Mouse (Mus musculus): ENCODE measurements at regions not wholly inside any gene's neighbourhood (a gene's known extent, or its start where the extent isn't known, plus 50 kb on each side); places are given as distances from the start of the nearest gene placed in this dataset.
A peak's percentile ranks its signal among the peaks of the same experiment; 100 is the strongest.
"Not testable (repeated sequence)": the region's sequence is repeated elsewhere in the genome, so short reads cannot be mapped to it uniquely, and the experiment has no call there.

- no peak for DNase-seq (ENCODE audit: low spot score)
Measured at GRCm38 (mm10) chr10:96253671-96254070, 117.3 kb downstream of the Gm5426 start.

- DNase-seq (ENCODE audit: low spot score): no peak
Measured at GRCm38 (mm10) chr10:96254250-96254862, 118.0 kb downstream of the Gm5426 start.

GRCm38 (mm10) chr10:96257935-96258334 is 121.5 kb downstream of the Gm5426 start:
- no peak for DNase-seq (ENCODE audit: low spot score)

GRCm38 (mm10) chr10:96259242-96259641 is 122.8 kb downstream of the Gm5426 start:
- no peak for DNase-seq (ENCODE audit: low spot score)

GRCm38 (mm10) chr10:96259648-96260047 is 123.2 kb downstream of the Gm5426 start:
- no peak for DNase-seq (ENCODE audit: low spot score)

GRCm38 (mm10) chr10:96263544-96263943 is 127.1 kb downstream of the Gm5426 start:
- DNase-seq (ENCODE audit: low spot score): peak; percentile 7

- DNase-seq (ENCODE audit: low spot score): peak; percentile 28
Measured at GRCm38 (mm10) chr10:96264433-96264832, 128.0 kb downstream of the Gm5426 start.

- DNase-seq (ENCODE audit: low spot score): peak; percentile 38
Measured at GRCm38 (mm10) chr10:96264866-96265265, 128.5 kb downstream of the Gm5426 start.

GRCm38 (mm10) chr10:96266100-96266735 is 129.8 kb downstream of the Gm5426 start:
- DNase-seq (ENCODE audit: low spot score): no peak

- DNase-seq (ENCODE audit: low spot score): no peak
Measured at GRCm38 (mm10) chr10:96267603-96268002, 131.2 kb downstream of the Gm5426 start.

GRCm38 (mm10) chr10:96273607-96274365 is 137.4 kb downstream of the Gm5426 start:
- DNase-seq (ENCODE audit: low spot score): no peak

GRCm38 (mm10) chr10:96280149-96280548 is 143.7 kb downstream of the Gm5426 start:
- DNase-seq (ENCODE audit: low spot score): no peak

GRCm38 (mm10) chr10:96285407-96286093 is 149.1 kb downstream of the Gm5426 start:
- no peak for DNase-seq (ENCODE audit: low spot score)

- no peak for DNase-seq (ENCODE audit: low spot score)
Measured at GRCm38 (mm10) chr10:96286094-96286485, 149.7 kb downstream of the Gm5426 start.

- not testable (repeated sequence) for DNase-seq (ENCODE audit: low spot score)
Measured at GRCm38 (mm10) chr10:96289005-96289404, 152.6 kb downstream of the Gm5426 start.

- DNase-seq (ENCODE audit: low spot score): peak; percentile 15
Measured at GRCm38 (mm10) chr10:96293622-96294021, 157.2 kb downstream of the Gm5426 start.

- peak; percentile 29 for DNase-seq (ENCODE audit: low spot score)
Measured at GRCm38 (mm10) chr10:96294666-96295065, 158.3 kb downstream of the Gm5426 start.

GRCm38 (mm10) chr10:96297658-96298057 is 161.3 kb downstream of the Gm5426 start:
- no peak for DNase-seq (ENCODE audit: low spot score)

- no peak for DNase-seq (ENCODE audit: low spot score)
Measured at GRCm38 (mm10) chr10:96298566-96298965, 162.2 kb downstream of the Gm5426 start.

- no peak for DNase-seq (ENCODE audit: low spot score)
Measured at GRCm38 (mm10) chr10:96305701-96306100, 169.3 kb downstream of the Gm5426 start.

- DNase-seq (ENCODE audit: low spot score): peak; percentile 35
Measured at GRCm38 (mm10) chr10:96308713-96309445, 172.5 kb downstream of the Gm5426 start.

GRCm38 (mm10) chr10:96309766-96310165 is 173.4 kb downstream of the Gm5426 start:
- DNase-seq (ENCODE audit: low spot score): no peak
